8 mouse cellular contexts compared by ENCODE assay signal in the genomic region with DNA sequence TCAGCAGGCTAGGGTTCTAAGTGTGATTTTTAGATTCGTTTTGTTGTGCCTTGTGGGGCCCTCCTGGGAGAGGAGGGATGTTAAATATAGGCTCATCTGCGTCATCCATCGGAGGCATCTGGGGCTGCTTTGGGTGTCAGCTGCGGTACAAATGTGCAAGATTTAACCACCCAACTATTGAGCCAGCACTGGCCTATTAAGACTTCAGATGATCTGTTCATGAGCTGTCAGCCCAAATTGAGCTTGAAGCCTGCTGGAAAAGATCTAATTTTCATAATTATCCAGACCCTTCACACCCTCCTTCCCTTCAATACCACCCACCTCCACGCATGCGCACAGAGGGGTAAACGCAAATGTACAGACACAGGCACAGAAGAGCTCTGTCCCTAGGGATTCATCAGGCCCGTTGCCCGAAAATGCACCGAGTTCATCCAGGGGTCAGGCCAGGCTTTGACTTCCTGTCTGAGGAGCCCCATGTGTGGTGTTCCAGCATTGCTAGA.
DNase-seq lines count a peak whose midpoint lies in the region; ATAC-seq and TF ChIP-seq lines count a peak whose summit lies in the region.

No protein-coding gene starts in this region.

- peak overlapping the region; percentile 52; the same call in 1 of the 2 replicates for H3K27ac ChIP-seq in forebrain, embryonic 13.5 days
- H3K27ac ChIP-seq in heart, postnatal 0 days (ENCODE audit: low read depth): peak overlapping the region; percentile 44; the same call in 1 of the 2 replicates

- peak; percentile 67 for ATAC-seq in forebrain, embryonic 13.5 days
- peak; percentile 47; the same call in 1 of the 2 replicates for ATAC-seq in heart, postnatal 0 days (ENCODE audit: insufficient read depth, low read depth)

- peaks cover 34% of the 10 kb centered on the region for H3K4me1 ChIP-seq in forebrain, embryonic 13.5 days
- H3K4me1 ChIP-seq in heart, postnatal 0 days (ENCODE audit: control insufficient read depth, insufficient read depth): peaks cover 6% of the 10 kb centered on the region

- no peaks in the 10 kb centered on the region for H3K9me3 ChIP-seq in forebrain, embryonic 13.5 days (replicated peaks)
- H3K9me3 ChIP-seq in heart, postnatal 0 days (replicated peaks; ENCODE audit: control insufficient read depth, low read length): no peaks in the 10 kb centered on the region

- TF ChIP-seq EP300 in heart, postnatal 0 days (IDR thresholded peaks at IDR 0.05; ENCODE audit: low read depth): peak; percentile 43; the same call in 1 of the 2 replicates

- DNase-seq in layer of hippocampus, adult 18-20 months (ENCODE audit: low spot score in 2 of 2): peak; percentile 19 to 45
- DNase-seq in layer of hippocampus, postnatal 10 days (ENCODE audit: low spot score in 2 of 2): no peak
- no peak for DNase-seq in heart, postnatal 0 days (ENCODE audit: low spot score)
- peak; percentile 76 to 77 for DNase-seq in kidney, postnatal 25 days
- DNase-seq in lung, postnatal 14 days: peak; percentile 34
- DNase-seq in spleen, postnatal 36 days (ENCODE audit: low spot score in 2 of 2): peak; percentile 35
- DNase-seq in cerebellum, adult 18-20 months: no peak

- H3K9ac ChIP-seq in forebrain, embryonic 13.5 days: no peak overlapping the region
- no peak overlapping the region for H3K9ac ChIP-seq in heart, postnatal 0 days (replicated peaks; ENCODE audit: low read depth, low read length)

- H3K4me2 ChIP-seq in forebrain, embryonic 13.5 days: peak overlapping the region; percentile 1; the same call in 1 of the 2 replicates
- no peak overlapping the region for H3K4me2 ChIP-seq in heart, postnatal 0 days (ENCODE audit: low read depth, low read length)

- H3K4me3 ChIP-seq in forebrain, embryonic 13.5 days: no peak overlapping the region
- H3K4me3 ChIP-seq in heart, postnatal 0 days (ENCODE audit: low read depth, low read length): no peak overlapping the region

- 48% methylated on average over 10 of the region's 10 CpGs for WGBS in forebrain, embryonic 13.5 days
- WGBS in heart, postnatal 0 days: 41% methylated on average over 10 of the region's 10 CpGs

- H3K36me3 ChIP-seq in forebrain, embryonic 13.5 days (ENCODE audit: poor library complexity, severe bottlenecking): no peaks in the 10 kb centered on the region
- no peaks in the 10 kb centered on the region for H3K36me3 ChIP-seq in heart, postnatal 0 days (replicated peaks; ENCODE audit: control insufficient read depth, insufficient read depth, low read length)

- H3K27me3 ChIP-seq in forebrain, embryonic 13.5 days: no peaks in the 10 kb centered on the region
- no peaks in the 10 kb centered on the region for H3K27me3 ChIP-seq in heart, postnatal 0 days (ENCODE audit: control insufficient read depth, insufficient read depth, low read length)

- TF ChIP-seq CTCF in heart, postnatal 0 days (IDR thresholded peaks at IDR 0.05; ENCODE audit: low read depth): no peak

Comparison
In these comparisons a context has a peak if more than half of its experiments do, and no peak if none do; other contexts are left out.
1. DNase-seq: peak in layer of hippocampus, adult 18-20 months (2 of 2), kidney, postnatal 25 days (2 of 2), lung, postnatal 14 days (single experiment) and spleen, postnatal 36 days (2 of 2); none in layer of hippocampus, postnatal 10 days (0 of 2), heart, postnatal 0 days (single experiment) and cerebellum, adult 18-20 months (0 of 2).